In the genomic region with DNA sequence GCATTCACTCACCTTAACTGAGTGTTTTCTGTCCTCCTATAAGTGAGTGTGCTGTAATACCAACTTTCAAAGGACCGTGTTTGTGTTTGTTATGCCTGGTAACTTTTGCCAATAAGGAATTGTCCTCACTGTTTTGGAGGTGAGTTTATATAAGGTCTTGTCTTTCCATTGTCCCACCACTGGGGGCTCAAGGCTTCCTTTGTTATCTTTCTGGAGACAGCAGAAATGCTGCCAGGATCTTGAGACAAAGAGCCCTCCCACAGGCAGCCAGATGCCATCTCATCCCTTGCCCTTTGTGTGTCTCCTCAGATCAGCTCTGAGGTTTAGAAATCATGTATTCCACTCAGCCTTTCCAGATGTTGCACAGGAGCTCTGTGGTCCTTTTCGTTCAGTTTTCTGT, we compare ENCODE assay signal across 23 mouse cellular contexts.
A peak's percentile ranks its signal among the peaks of the same experiment; 100 is the strongest.
DNase-seq lines count a peak whose midpoint lies in the region; ATAC-seq and TF ChIP-seq lines count a peak whose summit lies in the region.
"Had no signal": no experiment of that assay in that cellular context is flagged by ENCODE, and none has a peak within 500 bp of the region (broad histone marks: within the 10 kb centered on the region; RNA-seq: fewer than 3 reads in every experiment).

No protein-coding gene starts in this region.

- peaks cover 21% of the 10 kb centered on the region for H3K36me3 ChIP-seq in hindbrain, embryonic 15.5 days
- H3K36me3 ChIP-seq in hindbrain, embryonic 14.5 days (replicated peaks; ENCODE audit: control insufficient read depth, insufficient read depth) = peaks cover 17% of the 10 kb centered on the region
- no peaks in the 10 kb centered on the region for H3K36me3 ChIP-seq in lung, embryonic 14.5 days (ENCODE audit: insufficient read depth)
- 0 out of 2 replicates have a peak, but pooled peaks cover 6% of the 10 kb centered on the region for H3K36me3 ChIP-seq in E14TG2a.4 (ENCODE audit: insufficient read depth, low read length)
- H3K36me3 ChIP-seq: limb, embryonic 12.5 days had no signal

- H3K9ac ChIP-seq in hindbrain, embryonic 15.5 days = no peak overlapping the region
- no peak overlapping the region for H3K9ac ChIP-seq in hindbrain, embryonic 14.5 days
- no peak overlapping the region for H3K9ac ChIP-seq in lung, embryonic 14.5 days
- H3K9ac ChIP-seq: embryonic facial prominence, embryonic 15.5 days; forebrain, embryonic 15.5 days; limb, embryonic 12.5 days; liver, postnatal 0 days had no signal

- H3K27me3 ChIP-seq in hindbrain, embryonic 15.5 days = no peaks in the 10 kb centered on the region
- no peaks in the 10 kb centered on the region for H3K27me3 ChIP-seq in hindbrain, embryonic 14.5 days (ENCODE audit: control insufficient read depth, insufficient read depth, low read length)
- H3K27me3 ChIP-seq in lung, embryonic 14.5 days (ENCODE audit: insufficient read depth, low read length) = no peaks in the 10 kb centered on the region
- H3K27me3 ChIP-seq in E14TG2a.4 (ENCODE audit: insufficient read depth, low read length) = no peaks in the 10 kb centered on the region
- H3K27me3 ChIP-seq: embryonic facial prominence, embryonic 15.5 days; forebrain, embryonic 15.5 days; limb, embryonic 12.5 days; megakaryocyte, embryonic 14.5 days had no signal

- H3K4me3 ChIP-seq in hindbrain, embryonic 15.5 days = no peak overlapping the region
- H3K4me3 ChIP-seq in hindbrain, embryonic 14.5 days (replicated peaks; ENCODE audit: low read length) = no peak overlapping the region
- no peak overlapping the region for H3K4me3 ChIP-seq in lung, embryonic 14.5 days (ENCODE audit: low read depth, low read length)
- H3K4me3 ChIP-seq in E14TG2a.4 (replicated peaks; ENCODE audit: low read length) = no peak overlapping the region
- H3K4me3 ChIP-seq: embryonic facial prominence, embryonic 15.5 days; forebrain, embryonic 15.5 days; limb, embryonic 12.5 days; megakaryocyte, embryonic 14.5 days had no signal

- no peaks in the 10 kb centered on the region for H3K9me3 ChIP-seq in hindbrain, embryonic 15.5 days
- peaks cover 4% of the 10 kb centered on the region; the same call in 1 of the 2 replicates for H3K9me3 ChIP-seq in hindbrain, embryonic 14.5 days (ENCODE audit: control insufficient read depth, low read length)
- H3K9me3 ChIP-seq in lung, embryonic 14.5 days (ENCODE audit: low read depth, low read length) = peaks cover 4% of the 10 kb centered on the region; the same call in 1 of the 2 replicates
- peaks cover 7% of the 10 kb centered on the region for H3K9me3 ChIP-seq in E14TG2a.4 (ENCODE audit: low read length)
- H3K9me3 ChIP-seq: embryonic facial prominence, embryonic 15.5 days had no signal

- no peaks in the 10 kb centered on the region for H3K4me1 ChIP-seq in hindbrain, embryonic 15.5 days (replicated peaks)
- no peaks in the 10 kb centered on the region for H3K4me1 ChIP-seq in hindbrain, embryonic 14.5 days (replicated peaks; ENCODE audit: control insufficient read depth, insufficient read depth, low read length)
- H3K4me1 ChIP-seq in lung, embryonic 14.5 days (ENCODE audit: insufficient read depth) = no peaks in the 10 kb centered on the region
- no peaks in the 10 kb centered on the region for H3K4me1 ChIP-seq in E14TG2a.4 (replicated peaks; ENCODE audit: low read depth, low read length)
- H3K4me1 ChIP-seq: embryonic facial prominence, embryonic 15.5 days; forebrain, embryonic 15.5 days; limb, embryonic 12.5 days; megakaryocyte, embryonic 14.5 days had no signal

- WGBS in hindbrain, embryonic 15.5 days = 54% methylated on average over 2 of the region's 2 CpGs
- 57% methylated on average over 2 of the region's 2 CpGs for WGBS in hindbrain, embryonic 14.5 days
- WGBS in lung, embryonic 14.5 days = 63% methylated on average over 2 of the region's 2 CpGs

- no peak for ATAC-seq in hindbrain, embryonic 15.5 days (ENCODE audit: low FRiP score, low read depth)
- ATAC-seq in hindbrain, embryonic 14.5 days (ENCODE audit: low FRiP score) = no peak
- ATAC-seq in lung, embryonic 14.5 days (ENCODE audit: insufficient read depth) = no peak
- no peak for ATAC-seq in erythroid progenitor cell, adult 5-6 weeks (replicated peaks; ENCODE audit: low FRiP score, poor library complexity, severe bottlenecking)
- ATAC-seq in cerebellum, adult (ENCODE audit: insufficient number of reproducible peaks, low FRiP score, low TSS enrichment) = no peak
- ATAC-seq: forebrain, embryonic 15.5 days; intestine, postnatal 0 days; liver, postnatal 0 days had no signal

- H3K27ac ChIP-seq in hindbrain, embryonic 15.5 days (replicated peaks) = peak overlapping the region; percentile 20; the same call in 1 of the 2 replicates
- H3K27ac ChIP-seq in hindbrain, embryonic 14.5 days = no peak overlapping the region
- H3K27ac ChIP-seq in lung, embryonic 14.5 days (ENCODE audit: low read depth) = no peak overlapping the region
- H3K27ac ChIP-seq: embryonic facial prominence, embryonic 15.5 days; forebrain, embryonic 15.5 days; limb, embryonic 12.5 days had no signal

- TF ChIP-seq CTCF in lung, embryonic 14.5 days (IDR thresholded peaks at IDR 0.05; ENCODE audit: low read depth) = 0 out of 2 replicates have a peak, but pooled peaks have one; percentile 8
- peak; percentile 13; the same call in 1 of the 2 replicates for TF ChIP-seq CTCF in E14TG2a.4 (conservative IDR thresholded peaks at IDR 0.05; ENCODE audit: low read length)

- H3K4me2 ChIP-seq in hindbrain, embryonic 15.5 days = no peak overlapping the region
- H3K4me2 ChIP-seq in hindbrain, embryonic 14.5 days (replicated peaks) = no peak overlapping the region
- H3K4me2 ChIP-seq in lung, embryonic 14.5 days = no peak overlapping the region
- H3K4me2 ChIP-seq: embryonic facial prominence, embryonic 15.5 days; forebrain, embryonic 15.5 days; heart, embryonic 11.5 days; limb, embryonic 12.5 days; liver, embryonic 11.5 days had no signal

- DNase-seq in hindbrain, embryonic 14.5 days (ENCODE audit: low spot score) = no peak
- DNase-seq in lung, embryonic 14.5 days = peak; percentile 17
- DNase-seq in lung, postnatal 10 days = no peak
- DNase-seq in ZHBTc4 (ENCODE audit: low read depth, low spot score) = peak; percentile 36
- DNase-seq: adrenal gland, postnatal 14 days; cerebellum, adult 11 months; cerebellum, adult 9-11 months; liver, postnatal 0 days; lung, postnatal 14 days; right cerebral cortex, adult 18-20 months; right cerebral cortex, postnatal 4 days; thymus, postnatal 25 days had no signal

Comparison
In these comparisons a context has a peak if more than half of its experiments do, and no peak if none do; other contexts are left out.
1. DNase-seq: peak in lung, embryonic 14.5 days (single experiment) and ZHBTc4 (single experiment); none in hindbrain, embryonic 14.5 days (single experiment) and lung, postnatal 10 days (single experiment).